Mouse (Mus musculus): ENCODE results near the gene Nacc1.

The Nacc1 gene

DNA sequence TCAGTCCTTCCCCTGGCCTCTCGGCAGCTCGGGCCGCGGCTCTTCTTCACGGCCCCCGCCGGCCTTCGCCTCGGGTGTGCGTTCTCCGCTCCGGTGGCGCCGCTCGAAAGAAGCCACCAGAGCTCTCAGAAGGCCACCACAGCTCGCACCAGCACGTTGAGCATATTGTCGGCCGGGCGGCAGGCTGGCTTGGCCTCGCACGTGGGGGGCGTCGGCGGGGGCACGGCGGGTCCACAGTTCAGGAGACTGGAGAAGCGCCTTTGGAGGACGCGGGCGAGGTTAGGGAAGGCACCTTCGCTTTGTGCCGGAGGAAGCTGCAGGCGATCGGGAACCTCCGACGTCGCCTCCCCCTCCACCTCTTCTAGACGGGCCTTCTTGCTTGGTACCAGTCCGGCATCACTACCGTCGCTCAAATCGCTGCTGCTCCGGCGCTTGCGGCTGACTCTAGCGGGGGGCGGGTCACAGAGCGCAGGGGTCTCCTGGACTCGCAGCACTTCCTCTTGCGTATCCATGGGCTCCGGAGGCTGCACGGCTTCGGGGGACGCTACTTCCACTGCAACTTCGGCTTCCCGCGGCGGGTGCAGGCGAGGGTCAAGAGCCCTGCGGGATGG lies 25.6 kb downstream of the Nacc1 start:
- DNase-seq = peak; percentile 78

DNA sequence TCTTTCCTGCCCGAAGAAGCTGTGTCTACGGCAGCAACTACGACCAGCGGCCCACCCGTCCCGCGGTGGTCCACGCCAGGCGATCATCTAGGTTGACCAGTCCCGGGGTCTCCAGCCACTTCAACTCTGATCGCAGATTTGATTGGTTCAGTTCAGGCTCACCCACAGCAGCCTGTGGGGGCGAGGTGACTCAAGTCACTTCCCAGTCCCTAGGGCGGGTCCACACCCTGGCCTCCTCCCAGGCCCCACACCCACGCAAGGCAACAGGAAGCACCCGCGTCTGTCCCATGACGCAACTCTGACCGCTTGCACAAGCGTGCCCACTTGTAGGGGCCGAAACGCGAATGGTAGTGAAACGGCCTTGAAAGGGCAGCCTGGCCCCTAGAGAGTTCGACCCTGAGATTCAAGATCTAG lies 26.2 kb downstream of the Nacc1 start:
- peak; percentile 79 for DNase-seq

DNA sequence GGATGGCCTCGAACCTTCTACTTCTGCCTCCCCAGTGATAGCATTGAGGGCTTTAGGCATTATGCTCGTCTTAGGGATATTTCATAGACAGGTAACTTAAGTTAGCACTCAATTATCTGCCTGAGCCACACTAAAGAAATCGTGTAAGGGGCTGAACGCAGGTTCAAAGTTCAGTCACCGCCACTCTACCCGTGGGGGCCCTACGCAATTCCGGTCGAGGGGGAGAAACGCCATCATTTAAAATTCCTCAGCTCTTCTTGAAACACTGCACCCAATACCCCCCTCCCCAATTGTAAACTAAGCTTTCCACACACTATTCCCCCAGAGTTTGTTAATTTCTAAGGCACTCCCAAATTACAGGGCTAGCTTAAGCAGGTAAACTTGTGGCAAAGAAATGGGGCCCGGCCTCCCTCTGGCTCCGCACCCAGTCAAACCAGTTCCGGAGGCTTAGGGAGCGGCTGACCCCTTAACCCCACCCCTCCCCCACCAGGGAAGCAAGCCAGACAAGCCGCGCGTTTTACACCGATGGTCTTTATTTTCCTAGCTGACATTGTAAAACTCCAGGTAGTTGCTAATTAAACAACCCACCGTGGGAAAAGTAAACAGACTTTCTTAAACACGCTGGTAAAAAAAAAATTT lies 26.7 kb downstream of the Nacc1 start:
- peak; percentile 56 for DNase-seq

DNA sequence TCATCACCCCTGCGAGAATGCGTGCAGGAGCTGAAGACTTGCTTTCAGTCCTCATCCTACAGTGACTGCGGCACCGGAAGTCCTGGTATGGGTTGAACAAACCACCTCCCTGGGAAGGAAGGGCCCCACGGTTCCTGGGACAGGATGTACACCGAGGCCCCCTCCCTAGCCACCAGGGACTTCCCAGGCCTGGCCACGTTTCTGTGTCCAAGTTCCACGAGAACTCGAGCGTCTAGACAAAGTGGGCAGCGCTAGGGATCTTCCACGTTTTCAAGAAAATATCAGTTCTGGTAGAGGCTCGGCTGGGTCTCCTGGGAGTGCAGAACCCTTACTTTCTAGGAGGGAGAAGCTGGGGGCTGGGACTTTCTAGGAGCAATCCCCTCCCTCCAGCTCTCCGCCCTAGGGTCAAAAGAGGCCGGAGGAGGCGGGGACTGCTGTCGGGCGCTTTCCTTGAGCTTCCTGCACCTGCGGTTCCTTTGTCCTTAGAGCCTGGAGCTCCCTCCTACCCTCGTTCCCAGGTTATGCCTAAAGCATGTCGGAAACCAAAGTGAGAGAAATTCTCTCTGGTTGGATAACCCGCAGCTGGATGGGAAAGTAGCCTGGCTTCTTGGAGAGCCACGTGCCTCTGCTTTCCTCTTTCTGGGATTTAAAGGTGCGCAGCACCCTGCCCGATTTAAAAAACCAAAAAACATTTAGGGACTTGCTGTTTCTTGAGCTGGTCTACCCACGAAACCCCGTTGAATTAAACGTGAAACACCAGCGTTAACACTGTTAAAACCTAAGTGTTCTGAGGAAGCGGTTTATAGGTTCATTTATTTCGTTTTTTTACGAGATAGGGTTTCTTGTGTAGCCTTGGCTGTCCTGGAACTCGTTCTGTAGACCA lies 27.5 kb downstream of the Nacc1 start:
- peak; percentile 87 for DNase-seq

DNA sequence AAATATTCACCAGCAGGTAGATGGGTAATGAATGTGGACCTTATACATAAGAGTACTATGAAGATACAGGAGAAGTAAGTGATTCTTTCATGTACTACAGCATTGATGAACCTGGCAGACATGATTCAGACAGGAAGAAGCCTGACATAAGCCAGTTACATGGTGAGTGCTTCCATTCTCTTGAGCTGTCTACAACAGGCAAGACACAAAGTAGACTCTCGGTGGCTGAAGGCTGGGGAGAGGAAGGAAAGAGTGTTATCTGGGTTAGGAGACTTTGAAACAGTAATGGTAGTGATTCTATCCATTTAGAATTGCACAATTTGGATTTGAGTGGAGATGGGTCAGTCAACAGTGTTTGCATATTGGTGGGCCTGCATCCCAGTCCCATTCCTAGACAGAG lies 28.7 kb downstream of the Nacc1 start:
- no peak for DNase-seq

DNA sequence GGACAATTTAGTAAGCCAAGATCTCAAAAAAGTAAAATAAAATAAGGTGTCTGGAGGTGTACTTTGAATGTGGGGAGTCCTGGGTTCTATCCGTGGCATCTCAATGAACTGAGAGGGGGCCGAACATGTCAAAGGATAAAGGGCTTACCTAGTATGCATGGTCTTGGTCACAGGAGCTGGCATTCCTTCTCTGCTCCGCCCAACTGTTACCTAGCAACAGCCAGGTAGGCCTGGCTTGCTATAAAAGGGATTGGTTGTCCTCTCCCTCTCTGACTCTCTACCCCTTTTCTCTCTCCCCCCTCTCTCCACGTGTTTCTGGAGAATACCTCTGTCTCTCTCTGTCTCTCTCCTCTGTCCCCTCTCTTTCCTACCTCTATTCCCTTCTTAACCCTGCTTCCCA lies 30.0 kb downstream of the Nacc1 start:
- no peak for DNase-seq

DNA sequence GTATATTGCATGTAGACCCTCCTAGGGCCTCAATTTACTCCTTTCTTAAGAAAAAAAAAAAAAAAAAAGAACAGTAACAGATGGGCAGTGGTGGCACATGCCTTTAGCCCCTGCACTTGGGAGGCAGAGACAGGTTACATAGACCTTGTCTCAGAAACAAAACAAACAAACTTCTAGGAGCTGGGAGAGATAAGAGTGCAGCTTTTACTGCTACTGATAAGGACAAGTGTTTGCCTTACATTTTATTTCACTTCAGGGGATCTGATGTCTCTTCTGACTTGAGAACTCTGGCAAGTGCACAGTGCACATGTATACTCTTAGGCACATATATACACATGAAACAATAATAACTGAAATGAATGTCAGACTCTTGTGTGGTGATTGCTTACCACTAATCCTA lies 30.5 kb downstream of the Nacc1 start:
- DNase-seq = no peak

DNA sequence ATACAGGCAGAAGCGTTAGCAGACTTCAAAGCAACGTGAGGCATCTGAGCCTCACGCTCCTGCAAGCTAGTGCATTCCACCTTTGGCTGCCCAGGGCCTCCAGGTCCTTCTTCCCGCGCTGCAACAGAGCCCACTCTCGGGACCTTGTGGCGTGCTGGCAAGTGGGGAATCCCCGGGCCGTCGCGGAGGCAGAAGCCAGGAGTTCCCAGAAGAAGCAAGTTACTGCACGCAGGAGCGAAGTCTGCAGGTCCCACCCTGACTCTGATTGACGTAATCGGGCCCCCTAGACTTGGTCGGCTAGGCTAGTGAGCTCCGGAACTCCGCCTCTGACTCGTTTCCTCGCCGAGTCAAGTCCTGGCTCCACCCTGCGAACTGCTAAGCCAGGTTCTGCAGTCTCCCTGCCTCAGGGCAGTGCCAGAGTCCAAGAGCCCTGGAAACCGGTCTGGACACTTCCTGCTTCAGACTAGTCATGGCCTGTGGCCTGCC lies 31.0 kb downstream of the Nacc1 start:
- peak; percentile 85 for DNase-seq

DNA sequence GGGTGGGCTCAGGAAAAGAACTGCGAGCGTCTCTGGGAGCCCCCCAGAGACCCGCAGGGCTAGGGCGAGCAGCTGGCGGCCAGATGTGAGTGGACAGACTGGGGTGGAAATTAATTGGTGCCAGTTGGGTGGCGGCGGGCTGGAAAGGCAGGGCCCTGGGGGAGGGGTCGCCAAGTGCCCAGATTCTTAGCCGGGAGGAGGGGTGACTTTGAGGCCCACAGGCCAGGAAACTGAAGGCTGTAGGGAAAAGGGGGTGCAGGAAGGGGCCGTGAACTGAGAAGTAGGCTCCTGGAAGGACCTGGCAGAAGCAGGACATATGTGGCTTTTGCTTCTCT lies 31.5 kb downstream of the Nacc1 start:
- peak; percentile 32 for DNase-seq

DNA sequence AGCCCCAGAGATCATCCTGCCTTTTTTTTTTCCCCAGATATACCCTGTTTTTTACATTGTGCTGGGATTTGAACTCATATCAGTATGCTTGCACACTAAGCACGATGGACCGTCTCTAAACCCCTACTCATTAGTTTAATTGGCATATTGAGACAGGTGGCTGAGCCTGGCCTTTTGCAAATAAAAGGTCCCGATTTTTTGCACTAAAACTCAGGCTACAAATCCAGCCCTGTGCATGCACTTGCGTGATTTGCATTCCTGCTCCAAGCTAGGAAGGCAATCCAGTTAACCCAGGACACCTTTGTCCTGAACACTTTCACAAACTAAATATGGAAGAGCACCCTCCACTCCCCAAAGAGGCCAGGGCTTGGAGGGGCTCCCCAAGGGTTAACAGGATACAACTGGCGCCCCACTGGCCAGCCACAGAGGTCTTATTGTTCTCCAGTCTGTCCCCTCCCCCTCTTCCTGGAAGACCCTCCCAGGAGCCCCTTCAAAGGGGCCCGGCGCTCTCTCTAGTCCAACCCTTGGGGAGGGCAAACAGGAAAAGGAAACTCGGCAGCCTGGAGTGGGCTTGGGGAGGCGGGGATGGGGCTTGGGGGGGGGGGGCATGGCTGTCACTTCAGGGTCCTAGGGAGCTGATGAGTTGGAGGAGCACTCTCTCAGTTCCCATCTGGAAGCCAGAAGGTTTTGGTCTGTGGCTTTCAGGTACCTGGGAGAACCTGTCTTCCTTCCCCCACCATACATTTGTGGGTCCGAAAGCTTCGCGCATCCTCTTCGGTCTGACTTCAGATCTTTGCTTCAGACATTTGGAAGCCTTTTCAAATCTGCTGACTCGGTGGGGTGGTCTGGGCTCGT lies 32.1 kb downstream of the Nacc1 start:
- peak; percentile 35 for DNase-seq

DNA sequence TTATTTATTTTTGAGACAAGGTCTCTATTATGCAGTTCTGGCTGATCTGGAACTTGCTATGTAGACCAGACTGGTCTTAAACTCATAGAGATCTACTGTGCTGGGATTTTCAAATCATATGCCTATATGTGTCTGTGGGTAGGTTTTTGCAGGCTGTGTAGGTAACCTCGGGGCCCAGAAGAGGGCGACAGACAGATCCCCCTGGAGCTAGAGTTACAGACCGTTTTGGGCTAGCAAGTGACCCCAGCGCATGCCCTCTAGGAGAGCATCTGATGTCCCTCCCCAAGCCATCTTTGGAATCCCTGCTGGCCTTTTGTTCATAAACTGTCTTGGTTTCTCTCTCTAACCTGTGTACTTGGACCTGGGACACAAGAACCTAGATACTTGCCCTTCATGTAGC lies 33.1 kb downstream of the Nacc1 start:
- DNase-seq = peak; percentile 37

DNA sequence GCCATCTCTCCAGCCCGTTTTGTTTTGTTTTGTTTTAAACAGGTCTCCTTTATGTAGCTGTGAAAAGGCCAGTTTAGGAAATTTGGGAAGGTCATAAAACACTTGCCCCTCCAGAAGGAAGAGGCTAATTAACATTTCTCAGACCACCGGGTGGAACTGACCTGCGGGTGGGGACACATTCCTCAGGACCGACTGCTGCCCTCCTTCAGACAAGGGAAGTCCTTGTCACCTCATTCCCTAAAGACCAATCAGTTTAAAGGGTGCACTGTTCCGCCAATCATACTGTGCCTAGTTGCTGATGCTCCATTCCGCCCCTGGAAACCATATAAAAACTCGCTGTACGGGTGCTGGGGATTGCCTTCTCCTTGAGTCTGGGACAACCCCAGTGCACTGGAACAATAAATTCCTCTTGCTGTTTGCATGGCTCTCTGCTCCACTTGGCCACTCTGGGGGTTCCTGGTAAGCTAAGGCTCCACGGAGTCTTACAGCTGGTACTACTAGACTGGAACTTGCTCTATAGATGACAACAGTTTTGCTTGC lies 34.5 kb downstream of the Nacc1 start:
- DNase-seq = no peak

DNA sequence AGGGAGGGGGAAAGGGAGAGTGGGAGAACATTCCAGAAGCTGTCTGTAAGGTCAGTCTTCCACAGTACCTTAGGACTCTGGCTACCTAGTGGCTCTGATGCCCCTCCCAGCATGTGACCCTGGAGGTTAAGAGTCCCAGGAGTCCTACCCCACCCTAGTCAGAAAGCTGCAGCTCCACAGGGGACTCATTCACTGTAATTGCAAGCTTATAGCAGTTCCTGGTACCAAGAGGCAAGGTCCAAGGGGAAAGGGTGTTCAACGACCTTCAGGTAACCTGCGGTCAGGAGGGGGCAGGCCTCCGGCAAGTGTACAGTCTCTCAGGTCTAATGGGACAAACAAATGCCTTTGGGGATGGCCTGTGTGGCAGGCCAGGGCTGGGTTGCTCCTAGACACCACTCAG lies 37.4 kb downstream of the Nacc1 start:
- DNase-seq = no peak

DNA sequence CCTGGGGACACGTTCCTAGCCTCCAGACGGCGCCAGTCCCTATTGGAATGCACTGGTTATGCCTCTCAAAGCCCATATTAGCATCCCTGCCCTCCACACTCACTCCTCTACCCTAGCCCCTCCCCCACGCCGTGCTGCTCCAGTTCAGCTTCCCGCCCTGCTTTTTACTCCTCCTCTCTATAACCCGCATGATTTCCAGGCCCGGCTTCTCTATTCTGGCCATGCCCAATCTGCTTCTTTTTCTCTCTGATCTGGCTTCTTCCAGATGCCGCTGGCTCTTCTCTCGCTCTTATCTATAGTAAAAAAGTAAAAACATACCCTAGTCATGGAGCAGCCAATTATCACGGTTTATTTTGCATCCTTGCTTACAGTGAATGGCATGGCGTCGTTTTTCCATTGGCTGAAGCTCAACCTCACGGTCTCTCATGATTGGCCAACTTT lies 40.2 kb downstream of the Nacc1 start:
- DNase-seq = no peak

DNA sequence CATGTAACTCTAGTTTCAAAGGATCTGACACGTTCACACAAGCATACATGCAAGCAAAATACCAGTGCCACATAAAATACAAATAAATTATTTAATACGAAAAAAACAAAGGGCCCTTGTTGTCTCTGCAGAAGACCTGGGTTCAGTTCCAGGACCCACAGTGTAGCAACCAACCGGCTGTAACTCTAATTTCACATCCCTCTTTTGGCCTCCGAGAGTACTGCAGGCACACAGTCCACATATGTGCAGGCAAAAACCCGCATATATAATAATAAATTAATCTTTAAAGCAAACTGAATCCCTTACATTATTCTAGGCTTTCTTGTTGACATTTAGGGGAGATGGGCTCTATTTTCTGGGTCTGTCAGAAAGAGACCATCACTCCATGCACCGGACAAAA lies 40.9 kb downstream of the Nacc1 start:
- no peak for DNase-seq

DNA sequence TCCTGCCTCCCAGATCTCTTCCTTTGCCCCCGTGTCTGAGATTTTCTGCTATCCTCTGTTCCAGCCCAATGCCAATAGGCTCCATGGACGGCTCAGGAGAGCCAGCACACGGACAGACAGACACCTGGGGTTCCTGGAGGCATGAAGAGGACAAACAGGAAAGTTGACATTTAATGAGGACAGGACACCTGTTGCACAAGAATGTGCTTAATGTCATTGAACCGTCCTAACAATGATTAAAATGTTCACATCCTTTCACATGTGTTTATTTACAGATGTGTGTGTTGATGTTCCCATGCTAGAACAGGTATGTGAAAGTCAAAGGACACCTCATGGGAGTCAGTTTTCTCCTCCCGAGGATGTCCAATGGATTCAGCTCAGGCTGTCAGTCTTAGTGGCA lies 44.6 kb downstream of the Nacc1 start:
- no peak for DNase-seq

DNA sequence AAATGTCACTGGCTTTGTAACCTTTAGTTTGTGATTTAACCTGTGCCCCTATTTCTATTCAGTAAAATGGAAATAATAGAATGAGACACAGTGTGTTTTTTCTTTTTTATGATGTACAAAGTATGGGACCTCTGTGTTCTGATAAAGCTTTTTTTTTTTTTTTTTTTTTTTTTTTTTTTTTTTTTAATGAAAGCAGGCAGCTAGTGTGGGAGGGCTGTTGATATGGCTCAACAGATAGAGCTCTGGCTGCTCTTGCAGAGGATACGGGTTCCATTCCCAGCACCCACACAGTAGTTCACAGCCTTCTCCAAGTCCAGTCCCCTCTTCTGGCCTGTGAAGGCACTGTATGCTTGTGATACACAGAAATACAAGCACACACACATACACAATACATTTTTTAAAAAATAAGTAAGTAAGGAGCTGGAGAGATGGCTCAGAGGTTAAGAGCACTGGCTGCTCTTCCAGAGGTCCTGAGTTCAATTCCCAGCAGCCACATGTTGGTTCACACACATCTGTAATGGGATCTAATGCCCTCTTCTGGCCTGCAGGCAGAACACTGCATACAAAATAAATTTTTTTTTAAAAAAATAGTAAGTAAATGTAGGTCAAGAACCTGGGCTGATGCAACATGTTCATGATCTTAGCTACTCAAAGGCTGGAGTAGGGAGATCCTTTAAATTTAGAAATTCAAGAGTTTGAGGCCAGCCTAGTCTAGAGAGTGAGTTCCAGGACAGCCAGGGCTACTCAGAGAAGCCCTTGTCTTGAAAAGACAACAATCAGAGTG lies 45.9 kb downstream of the Nacc1 start:
- no peak for DNase-seq

DNA sequence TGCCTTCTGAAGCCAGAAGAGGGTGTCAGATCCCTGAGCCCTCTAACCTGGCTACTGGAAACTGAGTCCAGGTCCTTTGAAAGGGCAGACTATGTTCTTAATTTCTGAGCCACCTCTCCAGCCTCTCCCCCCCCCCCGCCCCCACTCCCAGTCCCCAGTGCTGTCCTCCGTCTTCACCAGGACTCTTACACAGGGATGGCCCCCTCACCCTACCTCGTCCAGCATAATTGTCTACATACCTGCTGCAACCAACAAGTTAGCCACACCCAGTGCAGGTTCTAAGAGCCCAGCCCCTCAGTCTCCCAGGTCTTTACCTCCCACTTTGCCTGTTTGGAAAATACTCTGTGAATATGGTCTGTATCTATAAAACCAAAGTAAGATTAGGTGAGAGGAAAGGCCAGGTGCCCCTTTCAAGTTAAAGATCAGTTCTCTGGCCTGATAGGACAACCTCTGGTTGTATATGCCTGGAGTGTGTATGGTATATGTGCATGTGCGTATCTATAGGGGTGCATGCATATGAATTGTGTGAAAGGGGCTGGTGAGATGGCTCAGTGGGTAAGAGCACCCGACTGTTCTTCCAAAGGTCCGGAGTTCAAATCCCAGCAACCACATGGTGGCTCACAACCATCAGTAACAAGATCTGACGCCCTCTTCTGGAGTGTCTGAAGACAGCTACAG lies 46.9 kb downstream of the Nacc1 start:
- no peak for DNase-seq

DNA sequence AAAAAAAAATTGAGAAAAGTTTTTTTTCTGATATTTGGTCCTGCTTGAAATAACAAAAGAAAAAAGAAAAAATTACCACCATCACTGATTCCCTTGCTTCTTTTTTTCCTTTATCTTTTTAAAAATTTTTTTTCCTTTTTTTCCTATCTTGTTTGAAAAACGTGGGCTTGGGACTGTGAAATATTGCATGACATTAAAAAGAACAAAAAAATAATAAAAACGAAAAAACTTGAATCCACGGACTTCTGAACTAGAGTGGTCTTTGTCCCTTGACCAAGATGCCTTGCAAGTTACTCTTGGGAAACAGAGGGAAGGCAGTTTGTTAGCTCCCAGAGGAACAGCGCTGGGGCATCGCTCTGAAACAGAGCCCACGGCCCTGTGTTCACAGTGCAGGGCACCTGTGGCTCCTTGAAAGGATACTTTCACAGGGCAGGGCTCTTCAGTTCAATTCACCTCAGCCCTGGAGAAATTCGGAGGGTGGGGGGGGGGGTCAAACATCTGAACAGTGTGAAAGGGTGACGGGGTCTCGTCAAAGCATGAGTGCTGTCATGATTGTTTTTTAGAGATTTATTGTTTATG lies 47.6 kb downstream of the Nacc1 start:
- no peak for DNase-seq

DNA sequence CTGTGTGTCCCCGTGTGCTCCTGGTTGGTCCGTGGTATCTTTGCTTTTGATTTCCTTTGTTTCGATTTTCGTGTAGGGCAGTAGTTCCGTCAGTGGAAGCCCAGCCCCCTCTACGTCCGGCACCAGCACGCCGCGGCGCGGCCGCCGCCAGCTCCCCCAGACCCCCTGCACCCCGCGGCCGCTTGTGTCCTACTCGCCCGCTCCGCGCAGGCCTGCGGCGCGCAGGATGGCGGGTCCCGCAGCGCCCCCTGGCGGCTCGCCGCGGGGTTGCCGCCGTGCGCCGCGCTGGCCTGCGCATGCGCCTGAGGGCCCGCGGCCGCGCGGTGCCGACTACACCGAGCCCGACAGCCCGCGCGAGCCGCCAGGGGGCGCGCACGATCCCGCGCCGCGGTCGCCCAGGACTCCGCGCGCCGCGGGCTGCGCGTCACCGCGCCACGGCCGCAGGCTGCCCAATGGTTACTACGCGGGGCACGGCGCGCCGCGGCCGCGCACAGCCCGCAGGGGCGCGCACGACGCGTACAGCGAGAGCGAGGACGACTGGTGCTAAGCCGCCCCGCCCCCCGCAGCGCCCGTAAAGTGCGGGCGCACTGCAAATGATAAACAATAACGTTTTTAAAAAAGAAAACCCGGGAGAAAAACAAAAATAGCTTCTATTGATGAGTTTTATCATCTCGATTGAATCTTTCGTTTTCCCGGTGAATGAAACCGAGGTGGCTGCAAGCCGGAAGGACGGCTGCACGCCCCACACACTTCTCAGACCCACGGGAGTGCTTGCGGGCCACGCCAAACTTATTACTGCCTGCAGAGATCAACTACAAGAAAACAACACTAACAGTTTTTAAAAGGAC lies 48.3 kb downstream of the Nacc1 start:
- DNase-seq = peak; percentile 94

All from thymus, postnatal 14 days (tissue).